Mouse (Mus musculus) ovary, adult 18-20 months (tissue): ENCODE measurements around the gene Prtg.

Experiments
- DNase-seq: peaks from one replicate; pipeline ENCODE4 v3.0.0; 2022; ENCODE audit warnings: low spot score, mixed read lengths

Prtg gene

DNA sequence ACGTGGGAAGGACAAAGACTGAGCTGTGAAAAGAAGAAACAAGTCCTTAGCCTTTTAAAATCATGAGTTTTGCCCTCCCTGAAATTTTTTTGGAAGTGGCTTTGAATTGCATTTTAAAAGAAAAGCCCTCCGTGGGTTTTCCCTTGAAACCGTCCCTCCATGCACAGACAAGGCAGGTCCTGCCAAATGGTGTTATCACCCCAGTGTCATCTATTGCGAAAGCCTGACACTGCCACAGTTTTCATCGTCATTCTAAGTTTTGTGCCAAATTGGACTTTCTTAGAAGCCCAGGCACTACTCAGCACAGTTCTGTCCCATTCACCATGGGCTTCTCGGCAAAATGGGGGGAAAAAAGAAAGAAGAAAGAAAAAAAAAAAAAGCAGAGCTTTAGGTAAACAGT is 106.9 kb downstream of the Prtg start:
- no peak for DNase-seq

GRCm38 (mm10) chr9:72915728-72916127 is 109.1 kb downstream of the Prtg start:
- no peak for DNase-seq

GRCm38 (mm10) chr9:72923068-72923467 is 116.4 kb downstream of the Prtg start:
- no peak for DNase-seq

DNA sequence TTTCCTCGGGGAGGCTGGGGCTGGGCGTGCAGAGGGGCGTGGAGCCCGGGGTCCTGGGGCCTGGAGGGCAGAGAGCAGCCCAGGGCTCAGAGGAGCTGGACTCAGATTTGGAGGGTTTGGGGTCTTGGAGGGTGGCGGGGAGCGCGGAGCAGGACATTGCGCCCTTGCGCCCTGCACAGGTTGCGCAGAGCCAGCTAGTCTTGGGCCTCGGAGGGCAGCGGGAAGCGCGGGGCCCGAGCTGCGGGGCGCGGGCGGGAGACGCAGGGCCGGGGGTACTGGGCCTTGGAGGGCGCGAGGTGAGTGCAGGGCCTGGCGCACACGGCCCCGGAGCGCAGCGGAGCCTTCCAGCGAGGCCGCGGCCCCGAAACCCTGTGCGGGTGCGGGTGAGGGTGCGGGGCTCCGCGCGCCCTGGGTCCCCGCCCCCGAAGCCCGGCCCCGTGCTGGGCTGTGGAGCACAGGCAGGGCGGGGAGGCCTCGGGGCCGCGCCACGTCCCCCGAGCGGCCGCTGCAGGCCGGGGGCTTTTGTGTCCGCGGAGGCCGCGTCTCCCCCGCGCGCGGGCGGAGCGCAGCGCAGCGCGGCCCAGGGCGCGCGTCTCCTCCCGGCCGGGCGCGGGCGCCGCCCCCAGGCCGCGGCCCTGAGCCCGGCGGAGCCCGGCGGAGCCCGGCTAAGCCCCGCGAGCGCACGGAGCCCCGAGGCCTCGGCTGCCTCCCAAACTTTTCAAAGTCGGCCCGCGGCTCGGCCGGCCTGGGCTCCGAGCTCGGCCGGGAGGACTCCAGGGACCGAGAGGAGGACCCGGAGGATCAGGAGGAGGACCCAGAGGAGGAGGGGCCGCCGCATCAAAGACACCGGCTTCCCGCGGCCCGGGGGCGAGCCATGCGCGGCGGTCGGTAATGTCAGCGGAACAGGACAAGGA is 118.6 kb downstream of the Prtg start, which contains the start of gene Pygo1:
Pygo1 (plus strand) TSS at position 625 of the 914 bp plus-strand sequence.
- peak; percentile 29 for DNase-seq

DNA sequence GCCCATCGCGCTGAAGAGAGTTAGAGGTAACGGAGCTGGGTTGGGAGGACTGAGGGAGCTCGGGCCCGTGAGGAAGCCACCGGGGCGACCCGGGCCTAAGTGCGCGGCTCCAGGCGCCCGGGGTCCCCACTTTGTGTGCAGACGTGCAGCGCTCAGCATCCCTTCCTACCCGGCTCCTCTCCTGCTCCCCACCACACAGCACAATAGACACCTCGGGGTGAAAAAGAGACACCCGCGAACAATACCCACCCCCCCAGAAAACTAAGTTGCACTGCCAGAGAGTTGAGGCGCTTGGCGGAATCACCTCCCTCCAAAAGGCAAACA is 119.2 kb downstream of the Prtg start:
- no peak for DNase-seq

- DNase-seq: no peak
These were observed 124.6 kb downstream of the Prtg start for GRCm38 (mm10) chr9:72931166-72931790.

DNA sequence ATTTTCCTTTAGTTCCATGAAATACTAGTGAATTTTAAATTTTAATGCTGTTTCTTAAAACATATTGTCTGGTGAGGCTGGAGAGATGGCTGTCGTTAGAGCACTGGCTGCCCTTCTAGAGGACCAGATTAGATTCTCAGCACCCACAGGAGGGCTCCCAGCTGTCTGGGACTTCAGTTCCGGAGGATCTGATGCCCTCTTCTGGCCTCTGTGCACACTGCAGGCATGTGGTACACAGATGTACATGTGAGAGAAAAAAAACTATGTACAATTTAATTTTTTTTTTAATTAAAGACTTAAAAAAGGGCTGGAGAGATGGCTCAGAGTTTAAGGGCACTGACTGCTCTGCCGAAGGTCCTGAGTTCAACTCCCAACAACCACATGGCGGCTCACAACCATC is 128.6 kb downstream of the Prtg start:
- no peak for DNase-seq

DNA sequence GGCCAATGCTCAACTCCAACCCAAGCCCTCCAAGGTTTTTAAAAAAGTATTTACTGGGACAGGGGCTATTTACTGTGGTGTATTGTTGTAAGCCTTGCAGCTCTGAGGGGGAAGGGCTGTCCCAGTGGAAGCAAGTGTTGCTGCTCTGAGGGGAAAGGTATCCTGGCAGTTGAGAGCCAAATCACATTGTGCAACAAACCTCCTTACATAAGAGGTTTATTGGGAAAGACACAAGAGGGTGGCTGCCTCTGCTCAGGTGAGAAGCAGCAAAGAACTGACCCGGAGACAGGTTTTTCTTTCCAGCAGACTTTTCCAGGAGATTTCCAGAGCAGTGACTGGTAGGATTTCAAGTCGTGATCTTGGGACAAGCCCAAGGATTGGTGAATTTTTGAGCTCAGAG is 129.6 kb downstream of the Prtg start:
- DNase-seq: no peak

DNA sequence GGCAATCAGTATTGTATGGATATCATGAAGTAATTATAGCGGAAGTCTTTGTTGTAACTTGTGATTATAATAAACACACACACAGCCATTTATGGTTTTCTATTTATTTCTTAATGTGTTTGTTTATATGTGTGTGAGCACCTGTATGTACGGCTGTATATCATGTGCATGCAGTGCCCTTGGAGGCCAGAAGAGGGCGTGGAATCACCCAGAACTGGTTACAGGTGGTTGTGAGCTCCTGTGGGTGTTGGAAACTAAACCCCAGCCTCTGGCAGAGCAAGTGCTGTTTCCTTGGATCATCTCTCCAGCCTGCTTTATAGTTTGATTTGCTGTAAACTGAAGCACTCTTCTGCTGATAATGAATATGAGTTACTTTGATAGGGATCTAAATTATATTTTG is 136.8 kb downstream of the Prtg start:
- DNase-seq: no peak

- no peak for DNase-seq
These were observed 137.6 kb downstream of the Prtg start for GRCm38 (mm10) chr9:72944286-72944685.

- DNase-seq: no peak
These were observed 140.3 kb downstream of the Prtg start for GRCm38 (mm10) chr9:72947010-72947409.

DNA sequence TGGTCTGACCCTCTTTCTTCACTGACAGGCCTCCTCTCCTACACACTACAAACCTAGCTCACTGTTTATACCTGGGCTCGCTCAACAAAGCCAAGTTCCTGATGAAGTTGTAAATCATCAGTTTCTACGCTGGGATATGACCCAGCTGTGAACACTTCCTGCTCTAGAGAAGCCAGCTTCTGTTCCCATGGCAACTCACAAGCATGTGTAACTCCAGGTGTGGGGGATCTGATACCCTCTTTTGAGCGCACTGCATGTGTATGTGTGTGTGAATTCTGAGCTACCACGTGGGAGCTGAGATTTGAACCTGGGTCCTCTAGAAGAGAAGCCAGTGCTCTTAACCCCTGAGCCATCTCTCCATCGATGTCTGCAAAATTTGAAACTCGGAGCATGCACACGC is 142.9 kb downstream of the Prtg start:
- DNase-seq: no peak

- DNase-seq: no peak
These were observed 148.1 kb downstream of the Prtg start for GRCm38 (mm10) chr9:72954746-72955145.

- no peak for DNase-seq
These were observed 148.9 kb downstream of the Prtg start for GRCm38 (mm10) chr9:72955546-72955945.

DNA sequence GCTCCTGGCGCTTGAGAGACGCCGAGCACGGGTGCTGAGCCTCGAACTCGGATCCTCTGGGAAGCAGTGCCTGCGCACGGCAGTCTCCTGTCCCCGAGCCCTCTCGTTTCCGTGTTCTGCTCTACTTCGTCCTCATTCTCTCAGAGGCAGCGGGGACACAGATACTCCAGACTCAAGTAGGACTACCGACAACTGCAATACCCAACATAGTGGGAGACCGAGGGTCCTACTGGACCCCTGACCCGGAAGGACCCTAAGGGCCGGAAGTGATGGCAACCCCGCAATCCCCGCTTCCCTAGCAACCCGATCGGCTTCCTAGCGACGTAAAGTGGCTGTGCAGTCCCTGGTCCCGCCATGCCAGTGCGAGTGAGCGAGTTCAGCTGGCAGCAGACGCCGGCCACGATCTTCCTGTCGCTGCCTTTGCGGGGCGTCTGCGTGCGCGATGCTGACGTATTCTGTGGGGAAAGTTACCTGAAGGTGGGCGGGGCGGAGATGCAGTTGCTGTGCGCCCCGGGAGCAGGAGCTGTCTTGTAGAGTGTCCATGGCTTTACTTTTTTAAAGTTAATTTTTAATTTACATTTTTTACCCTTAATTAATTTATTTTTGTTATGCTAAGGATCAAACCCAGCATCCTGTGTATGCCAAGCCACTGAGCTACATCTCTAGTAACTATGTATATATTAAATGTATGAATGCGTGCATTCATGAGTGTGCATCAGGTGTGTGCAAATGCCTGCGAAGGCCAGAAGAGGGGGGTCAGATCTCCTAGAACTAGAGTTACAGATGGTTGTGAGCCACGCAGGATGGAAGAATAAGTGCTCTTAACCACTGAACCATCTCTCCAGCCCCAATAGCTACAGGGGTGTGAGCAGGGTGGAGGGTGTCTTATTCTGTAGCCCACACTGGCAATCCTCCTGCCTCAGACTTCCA is 152.1 kb downstream of the Prtg start, which contains the start of the genes Dyx1c1 and Gm44503:
Dyx1c1 (plus strand) TSS at position 265 of the 930 bp plus-strand sequence.
Gm44503 (plus strand) TSS at position 332 of the 930 bp plus-strand sequence.
- DNase-seq: peak; percentile 70

DNA sequence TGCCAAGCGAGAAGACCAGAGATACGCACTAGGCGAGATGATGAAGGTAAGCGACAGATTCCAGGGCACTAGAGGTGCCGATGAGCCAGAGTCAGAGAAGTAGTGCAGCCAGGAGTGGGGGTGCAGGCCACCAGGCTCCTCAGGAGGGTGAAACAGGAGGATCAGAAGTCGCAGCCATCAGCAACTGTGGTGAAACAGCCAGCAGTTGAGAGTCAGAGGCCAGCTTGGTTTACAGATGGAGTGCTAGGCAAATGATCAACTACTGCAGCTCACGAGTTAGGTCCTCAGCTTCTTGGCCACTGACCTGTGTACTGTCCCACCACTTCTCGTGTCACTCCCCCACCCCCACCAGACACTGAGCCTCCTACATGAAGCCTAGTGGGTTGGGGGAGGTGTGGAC is 154.7 kb downstream of the Prtg start:
- DNase-seq: no peak

GRCm38 (mm10) chr9:72961959-72962358 is 155.3 kb downstream of the Prtg start:
- DNase-seq: no peak
